Mouse (Mus musculus) neural tube, embryonic 12.5 days (tissue): Measurements from ENCODE around the gene Copa. TPM values are rescaled to one million over a fixed set of nuclear protein-coding genes. Genes with fewer than 3 reads are reported as not detected.

ENCODE experiments used
- ATAC-seq: fragments of 200-750 bp; cut with Nextera tagmentation; 2 replicates; pipeline ENCODE4 v1.8.0; 2017; ENCODE audit warnings: low read depth, mild to moderate bottlenecking, moderate TSS enrichment, moderate library complexity; ENCODE audit not compliant: low FRiP score
- H3K27ac ChIP-seq: fragments of 300-500 bp; sonication (generic); 2 replicates; pipeline ENCODE4 v1.5.1; 2016
- H3K27me3 ChIP-seq: fragments of 300-500 bp; sonication (generic); replicated peaks from 2 replicates; pipeline ENCODE4 v1.6.1; 2016; ENCODE audit warnings: mild to moderate bottlenecking
- H3K36me3 ChIP-seq: fragments of 300-500 bp; sonication (generic); 2 replicates; pipeline ENCODE4 v1.6.1; 2016; ENCODE audit warnings: mild to moderate bottlenecking
- H3K4me1 ChIP-seq: fragments of 300-500 bp; sonication (generic); 2 replicates; pipeline ENCODE4 v1.6.1; 2016
- H3K4me2 ChIP-seq: fragments of 300-500 bp; sonication (generic); replicated peaks from 2 replicates; pipeline ENCODE4 v1.6.1; 2016; ENCODE audit warnings: mild to moderate bottlenecking
- H3K4me3 ChIP-seq: fragments of 300-500 bp; sonication (generic); 2 replicates; pipeline ENCODE4 v1.5.1; 2016
- H3K9ac ChIP-seq: fragments of 300-500 bp; sonication (generic); 2 replicates; pipeline ENCODE4 v1.6.1; 2016; ENCODE audit warnings: mild to moderate bottlenecking
- H3K9me3 ChIP-seq: fragments of 300-500 bp; sonication (generic); 2 replicates; pipeline ENCODE4 v1.6.1; 2016; ENCODE audit warnings: mild to moderate bottlenecking
- WGBS: fragments of 180-500 bp; shearing (Covaris S2); methylation state at CpG from one replicate; pipeline ENCODE4 v1.1.7; 2016; 5-methylcytosine and 5-hydroxymethylcytosine counted together
- polyA plus RNA-seq: library from polyadenylated mRNA; unstranded; fragments of >200 nt; fragmentation: Nextera tagmentation; extraction: Ambion mirVana; gene quantifications from 2 replicates; pipeline ENCODE4 v1.2.1, GENCODE M21; 2016

The Copa gene
- polyA plus RNA-seq, 1 experiment from 2014 or later = 227 TPM

- Histone ChIP-seq H3K27ac (no peak overlapping the region), H3K4me1 (peaks cover 15% of the 10 kb centered on the region), H3K9me3 (no peaks in the 10 kb centered on the region), H3K4me3 (no peak overlapping the region), H3K27me3 (no peaks in the 10 kb centered on the region), H3K36me3 (peaks cover 48% of the 10 kb centered on the region), H3K9ac (no peak overlapping the region), H3K4me2 (no peak overlapping the region)
- no peak for ATAC-seq
- 95% methylated on average over 15 of the region's 15 CpGs for WGBS
Measured at GRCm38 (mm10) chr1:172128563-172128962, 46.2 kb downstream of the Copa start.

- 86% methylated on average over 2 of the region's 2 CpGs for WGBS
- Histone ChIP-seq H3K4me1 (peaks cover 15% of the 10 kb centered on the region), H3K9ac (no peak overlapping the region), H3K36me3 (peaks cover 53% of the 10 kb centered on the region), H3K27me3 (no peaks in the 10 kb centered on the region), H3K27ac (no peak overlapping the region), H3K9me3 (no peaks in the 10 kb centered on the region), H3K4me3 (no peak overlapping the region), H3K4me2 (no peak overlapping the region)
- ATAC-seq = no peak
Measured at GRCm38 (mm10) chr1:172129108-172129507, 46.8 kb downstream of the Copa start.

GRCm38 (mm10) chr1:172129780-172130179, 47.5 kb downstream of the Copa start:
- ATAC-seq = no peak
- Histone ChIP-seq H3K27ac (no peak overlapping the region), H3K27me3 (no peaks in the 10 kb centered on the region), H3K36me3 (peaks cover 60% of the 10 kb centered on the region), H3K9me3 (no peaks in the 10 kb centered on the region), H3K4me1 (peaks cover 15% of the 10 kb centered on the region), H3K9ac (no peak overlapping the region), H3K4me3 (no peak overlapping the region), H3K4me2 (no peak overlapping the region)
- WGBS = 97% methylated on average over 5 of the region's 5 CpGs

- no peak; the same call in 1 of the 2 replicates for ATAC-seq
- no peak overlapping the region for H3K4me3 ChIP-seq
- no peak overlapping the region for H3K9ac ChIP-seq
- no peaks in the 10 kb centered on the region for H3K27me3 ChIP-seq
- peaks cover 7% of the 10 kb centered on the region for H3K4me1 ChIP-seq
- H3K27ac ChIP-seq = no peak overlapping the region
- 90% methylated on average over 7 of the region's 7 CpGs for WGBS
- peaks cover 71% of the 10 kb centered on the region for H3K36me3 ChIP-seq
- H3K4me2 ChIP-seq = no peak overlapping the region
- no peaks in the 10 kb centered on the region for H3K9me3 ChIP-seq
Measured at GRCm38 (mm10) chr1:172132319-172132718, 50.0 kb downstream of the Copa start.

- Histone ChIP-seq H3K27me3 (no peaks in the 10 kb centered on the region), H3K4me1 (no peaks in the 10 kb centered on the region), H3K4me3 (no peak overlapping the region), H3K4me2 (no peak overlapping the region), H3K9ac (no peak overlapping the region), H3K27ac (no peak overlapping the region), H3K36me3 (peaks cover 70% of the 10 kb centered on the region), H3K9me3 (no peaks in the 10 kb centered on the region)
- ATAC-seq = no peak
- WGBS = 88% methylated on average over 7 of the region's 7 CpGs
Measured at GRCm38 (mm10) chr1:172133535-172133934, 51.2 kb downstream of the Copa start.

GRCm38 (mm10) chr1:172134072-172134471, 51.7 kb downstream of the Copa start:
- no peak overlapping the region for H3K9ac ChIP-seq
- WGBS = 87% methylated on average over 4 of the region's 4 CpGs
- H3K4me3 ChIP-seq = no peak overlapping the region
- no peak overlapping the region for H3K4me2 ChIP-seq
- no peaks in the 10 kb centered on the region for H3K9me3 ChIP-seq
- H3K27ac ChIP-seq = no peak overlapping the region
- ATAC-seq = no peak
- peaks cover 65% of the 10 kb centered on the region for H3K36me3 ChIP-seq
- no peaks in the 10 kb centered on the region for H3K27me3 ChIP-seq
- H3K4me1 ChIP-seq = no peaks in the 10 kb centered on the region

GRCm38 (mm10) chr1:172140160-172140559, 57.8 kb downstream of the Copa start:
- WGBS = 87% methylated on average over 2 of the region's 2 CpGs
- H3K27me3 ChIP-seq = no peaks in the 10 kb centered on the region
- H3K4me2 ChIP-seq = no peak overlapping the region
- peaks cover 7% of the 10 kb centered on the region; the same call in 1 of the 2 replicates for H3K36me3 ChIP-seq
- no peaks in the 10 kb centered on the region for H3K9me3 ChIP-seq
- no peak for ATAC-seq
- no peaks in the 10 kb centered on the region for H3K4me1 ChIP-seq
- H3K4me3 ChIP-seq = no peak overlapping the region
- no peak overlapping the region for H3K9ac ChIP-seq
- no peak overlapping the region for H3K27ac ChIP-seq

- WGBS = 82% methylated on average over 1 of the region's 1 CpGs
- Histone ChIP-seq H3K27ac (no peak overlapping the region), H3K9me3 (no peaks in the 10 kb centered on the region), H3K27me3 (no peaks in the 10 kb centered on the region), H3K4me1 (no peaks in the 10 kb centered on the region), H3K9ac (no peak overlapping the region), H3K4me2 (no peak overlapping the region), H3K4me3 (no peak overlapping the region), H3K36me3 (peaks cover under 1% of the 10 kb centered on the region; the same call in 1 of the 2 replicates)
- ATAC-seq = no peak
Measured at GRCm38 (mm10) chr1:172140825-172141224, 58.5 kb downstream of the Copa start.

GRCm38 (mm10) chr1:172141529-172141928, 59.2 kb downstream of the Copa start:
- H3K4me1 ChIP-seq = no peaks in the 10 kb centered on the region
- no peak overlapping the region for H3K27ac ChIP-seq
- H3K36me3 ChIP-seq = no peaks in the 10 kb centered on the region
- H3K4me2 ChIP-seq = no peak overlapping the region
- no peaks in the 10 kb centered on the region for H3K9me3 ChIP-seq
- H3K27me3 ChIP-seq = no peaks in the 10 kb centered on the region
- no peak for ATAC-seq
- 83% methylated on average over 3 of the region's 3 CpGs for WGBS
- H3K4me3 ChIP-seq = no peak overlapping the region
- no peak overlapping the region for H3K9ac ChIP-seq

- 34% methylated on average over 1 of the region's 1 CpGs for WGBS
- ATAC-seq = no peak
- no peak overlapping the region for H3K9ac ChIP-seq
- no peaks in the 10 kb centered on the region for H3K9me3 ChIP-seq
- H3K4me2 ChIP-seq = no peak overlapping the region
- no peaks in the 10 kb centered on the region for H3K36me3 ChIP-seq
- no peak overlapping the region for H3K27ac ChIP-seq
- H3K4me3 ChIP-seq = no peak overlapping the region
- no peaks in the 10 kb centered on the region for H3K27me3 ChIP-seq
- H3K4me1 ChIP-seq = no peaks in the 10 kb centered on the region
Measured at GRCm38 (mm10) chr1:172143570-172143969, 61.2 kb downstream of the Copa start.

- no peaks in the 10 kb centered on the region for H3K9me3 ChIP-seq
- peaks cover 18% of the 10 kb centered on the region for H3K36me3 ChIP-seq
- peak; percentile 99 for ATAC-seq
- no peaks in the 10 kb centered on the region for H3K27me3 ChIP-seq
- H3K27ac ChIP-seq = peak within 1 kb of the TSS; percentile 71
- peak within 1 kb of the TSS; percentile 69 for H3K4me2 ChIP-seq
- peaks cover 17% of the 10 kb centered on the region; the same call in 1 of the 2 replicates for H3K4me1 ChIP-seq
- H3K4me3 ChIP-seq = peak within 1 kb of the TSS; percentile 80
- WGBS = 0% methylated on average over 42 of the region's 42 CpGs
- peak within 1 kb of the TSS; percentile 98 for H3K9ac ChIP-seq
Measured at GRCm38 (mm10) chr1:172147835-172148278, 65.5 kb downstream of the Copa start, which contains the start of gene Dcaf8. TSS of gene Dcaf8 (plus strand) at chr1:172148084.

GRCm38 (mm10) chr1:172148279-172148954, 66.1 kb downstream of the Copa start:
- H3K4me3 ChIP-seq = peak overlapping the region; percentile 80
- ATAC-seq = peak; percentile 68
- WGBS = under 1% methylated on average over 40 of the region's 40 CpGs
- peaks cover 17% of the 10 kb centered on the region; the same call in 1 of the 2 replicates for H3K4me1 ChIP-seq
- H3K27me3 ChIP-seq = no peaks in the 10 kb centered on the region
- H3K36me3 ChIP-seq = peaks cover 24% of the 10 kb centered on the region
- peak overlapping the region; percentile 69 for H3K4me2 ChIP-seq
- H3K27ac ChIP-seq = peak overlapping the region; percentile 71
- H3K9ac ChIP-seq = peak overlapping the region; percentile 98
- no peaks in the 10 kb centered on the region for H3K9me3 ChIP-seq
